Mouse (Mus musculus): ENCODE results near the gene Trim47. TPM values are rescaled to one million over a fixed set of nuclear protein-coding genes. Genes with fewer than 3 reads are reported as not detected.

Gene Trim47
- polyA plus RNA-seq (2016; fragmentation: Nextera tagmentation; extraction: Ambion mirVana): 4.4 and 5.3 TPM in 2 replicates

DNA sequence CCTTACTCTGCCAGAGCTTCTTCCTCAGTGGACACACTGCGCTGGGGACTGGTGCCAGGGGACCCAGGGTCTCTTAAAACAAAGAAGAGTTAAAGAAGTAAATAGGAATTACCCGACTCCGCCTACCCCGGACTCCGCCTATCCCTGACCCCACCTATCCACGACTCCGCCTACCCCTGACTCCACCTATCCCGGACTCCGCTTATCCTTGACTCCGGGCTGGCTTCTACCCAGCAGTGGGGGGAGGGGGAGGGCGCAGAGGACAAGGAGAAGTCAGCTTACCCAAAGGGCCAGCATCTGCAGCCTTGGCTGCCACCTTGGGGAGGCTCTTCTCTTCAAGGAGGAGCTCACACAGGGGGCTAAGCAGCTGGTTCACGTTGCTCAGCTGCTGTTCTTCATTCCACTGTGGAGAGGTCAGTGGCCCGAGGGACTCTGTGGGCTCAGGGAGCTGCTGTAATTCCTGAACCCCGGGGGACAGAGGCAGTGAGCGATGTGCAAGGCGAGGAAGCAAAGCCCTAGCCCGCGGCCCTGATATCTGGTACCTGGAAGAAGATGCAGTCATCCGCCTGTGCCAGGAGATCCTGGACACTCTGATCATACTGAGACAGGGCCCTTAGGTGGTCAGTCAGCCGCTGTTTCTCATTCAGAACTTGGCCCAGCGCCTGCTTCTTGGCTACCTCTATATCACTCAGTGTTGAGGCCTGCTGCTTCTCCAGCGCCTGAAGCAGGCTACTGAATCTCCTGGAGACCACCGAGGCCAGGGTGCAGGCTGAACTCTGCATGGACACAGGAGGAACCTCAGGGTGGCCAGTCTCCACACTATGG lies at the start of gene Trim47:
Gene Trim47, minus strand, starts transcription at position 55 of the 825 bp plus-strand sequence.
- WGBS: 26% methylated on average over 23 of the region's 23 CpGs
- Histone ChIP-seq H3K36me3 (peaks cover 18% of the 10 kb centered on the region), H3K9me3 (replicated peaks) (no peaks in the 10 kb centered on the region), H3K4me2 (replicated peaks) (peak within 1 kb of the TSS; percentile 24), H3K27ac (0 out of 2 replicates have a peak within 1 kb of the TSS, but pooled peaks have one; percentile 2), H3K27me3 (no peaks in the 10 kb centered on the region), H3K4me1 (peaks cover 29% of the 10 kb centered on the region), H3K9ac (no peak within 1 kb of the TSS), H3K4me3 (no peak within 1 kb of the TSS)
- ATAC-seq (ENCODE audit: low FRiP score): no peak

DNA sequence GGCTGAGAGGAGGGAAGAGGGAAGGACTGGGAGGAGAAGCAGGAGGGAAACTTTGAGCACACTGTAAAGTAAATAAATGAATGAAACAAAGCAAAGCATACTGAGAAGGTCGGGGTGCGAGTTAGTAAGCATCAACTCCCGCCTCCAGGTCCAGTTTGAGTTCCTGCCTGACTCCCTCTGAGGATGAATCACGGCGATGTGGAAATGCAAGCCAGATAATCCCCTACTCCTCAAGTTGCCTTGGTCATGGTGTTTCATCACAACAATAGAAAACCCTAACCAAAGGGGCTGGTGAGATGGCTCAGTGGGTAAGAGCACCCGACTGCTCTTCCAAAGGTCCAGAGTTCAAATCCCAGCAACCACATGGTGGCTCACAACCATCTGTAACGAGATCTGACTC lies 49.0 kb upstream of the Trim47 start:
- peaks cover 83% of the 10 kb centered on the region for H3K36me3 ChIP-seq
- H3K9ac ChIP-seq: no peak overlapping the region
- ATAC-seq (ENCODE audit: low FRiP score): no peak
- H3K4me1 ChIP-seq: no peaks in the 10 kb centered on the region
- H3K27ac ChIP-seq: no peak overlapping the region
- no peak overlapping the region for H3K4me2 ChIP-seq (replicated peaks)
- H3K9me3 ChIP-seq (replicated peaks): no peaks in the 10 kb centered on the region
- no peak overlapping the region for H3K4me3 ChIP-seq
- 90% methylated on average over 7 of the region's 7 CpGs for WGBS
- H3K27me3 ChIP-seq: no peaks in the 10 kb centered on the region

DNA sequence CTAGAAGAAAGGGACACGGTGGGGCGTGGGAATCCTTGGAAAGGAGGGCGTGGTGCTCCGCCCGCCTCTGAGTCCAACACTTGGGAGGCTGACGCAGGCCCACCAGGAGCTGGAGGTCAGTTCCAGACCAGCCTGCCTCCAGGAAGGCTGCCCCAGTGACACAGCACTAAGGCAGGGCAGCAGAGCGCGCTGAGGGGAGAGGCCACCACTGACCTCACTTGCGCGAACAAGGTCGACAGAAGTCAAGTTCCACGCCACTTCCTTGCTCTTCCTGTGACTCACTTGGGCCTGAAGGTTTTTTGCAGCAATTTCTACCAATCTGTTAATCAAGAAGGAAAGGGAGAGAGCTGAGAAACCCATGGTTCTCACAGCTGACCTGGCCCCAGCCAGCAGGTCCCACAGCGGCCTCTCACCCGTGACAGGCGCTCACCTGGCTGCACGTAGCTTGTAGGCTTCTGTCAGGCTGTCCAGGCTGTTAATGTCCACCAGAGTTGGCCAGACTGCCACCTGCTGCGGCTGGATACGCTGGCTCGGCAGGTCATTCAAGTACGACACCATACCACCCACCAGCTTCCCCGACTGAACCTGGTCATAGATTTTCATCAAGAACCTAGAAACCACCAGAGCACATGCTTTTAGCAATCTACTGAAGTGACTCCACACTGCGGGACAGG lies 47.9 kb upstream of the Trim47 start:
- Histone ChIP-seq H3K36me3 (peaks cover 74% of the 10 kb centered on the region), H3K27ac (no peak overlapping the region), H3K4me3 (no peak overlapping the region), H3K9ac (no peak overlapping the region), H3K4me1 (no peaks in the 10 kb centered on the region), H3K27me3 (no peaks in the 10 kb centered on the region), H3K4me2 (replicated peaks) (no peak overlapping the region), H3K9me3 (replicated peaks) (no peaks in the 10 kb centered on the region)
- WGBS: 93% methylated on average over 22 of the region's 22 CpGs
- no peak for ATAC-seq (ENCODE audit: low FRiP score)

DNA sequence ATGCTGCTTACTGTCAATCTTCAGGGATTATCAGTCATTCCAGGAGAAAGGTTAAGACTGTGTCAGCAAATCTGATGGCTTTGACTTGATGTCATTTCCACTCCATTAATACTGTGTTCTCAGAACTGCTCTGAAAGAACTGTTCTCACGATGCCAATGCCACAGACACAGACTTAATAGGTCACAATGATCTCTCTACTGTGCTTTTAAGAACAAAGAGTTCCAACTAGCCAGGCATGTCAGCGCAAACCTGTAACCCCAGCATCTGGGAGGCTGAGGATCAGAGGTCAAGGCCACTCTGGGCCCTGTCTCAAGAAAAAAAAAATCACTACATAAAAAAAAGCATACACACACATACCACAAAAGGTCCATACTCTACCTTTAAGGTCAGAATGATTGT lies 44.9 kb upstream of the Trim47 start:
- Histone ChIP-seq H3K27ac (no peak overlapping the region), H3K27me3 (no peaks in the 10 kb centered on the region), H3K4me1 (peaks cover 7% of the 10 kb centered on the region), H3K36me3 (peaks cover 48% of the 10 kb centered on the region), H3K9ac (no peak overlapping the region), H3K4me3 (no peak overlapping the region), H3K4me2 (replicated peaks) (no peak overlapping the region), H3K9me3 (replicated peaks) (no peaks in the 10 kb centered on the region)
- WGBS: 83% methylated on average over 2 of the region's 2 CpGs
- no peak for ATAC-seq (ENCODE audit: low FRiP score)

DNA sequence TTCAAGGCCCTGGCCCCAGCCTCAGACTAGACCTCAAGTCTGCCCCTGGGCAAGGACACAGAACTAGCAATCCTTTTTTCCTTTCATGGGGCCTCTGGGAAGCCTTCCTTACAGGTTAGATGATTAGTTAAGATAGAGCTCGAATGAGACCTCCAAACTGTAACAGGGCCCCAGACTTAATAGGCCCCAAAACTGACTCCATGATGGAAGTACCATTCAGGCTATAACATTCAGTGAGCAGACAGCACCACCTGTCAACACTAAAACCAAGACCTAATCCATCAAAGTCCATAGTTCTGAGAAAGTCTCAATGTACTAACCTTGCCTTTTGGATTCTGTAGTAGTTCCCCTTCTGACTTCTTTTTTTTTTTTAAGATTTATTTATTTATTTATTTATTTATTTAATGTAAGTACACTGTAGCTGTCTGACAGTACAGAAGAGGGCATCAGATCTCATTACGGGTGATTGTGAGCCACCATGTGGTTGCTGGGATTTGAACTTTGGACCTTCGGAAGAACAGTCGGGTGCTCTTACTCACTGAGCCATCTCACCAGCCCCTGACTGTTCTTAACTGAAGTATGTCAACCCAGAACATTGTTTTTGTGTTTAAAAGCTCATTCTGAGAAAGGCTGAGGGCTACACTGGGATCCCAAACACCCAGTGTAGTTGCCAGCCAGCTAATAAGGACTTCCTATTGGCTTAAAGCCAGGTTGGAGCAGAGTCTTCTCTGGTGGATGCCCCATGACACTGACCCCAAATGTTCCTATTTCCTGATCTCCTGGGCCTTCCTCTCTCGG lies 43.2 kb upstream of the Trim47 start:
- Histone ChIP-seq H3K9ac (no peak overlapping the region), H3K4me3 (no peak overlapping the region), H3K27me3 (no peaks in the 10 kb centered on the region), H3K4me1 (peaks cover 22% of the 10 kb centered on the region), H3K36me3 (peaks cover 43% of the 10 kb centered on the region), H3K4me2 (replicated peaks) (no peak overlapping the region), H3K27ac (no peak overlapping the region), H3K9me3 (replicated peaks) (no peaks in the 10 kb centered on the region)
- 92% methylated on average over 5 of the region's 5 CpGs for WGBS
- no peak for ATAC-seq (ENCODE audit: low FRiP score)

DNA sequence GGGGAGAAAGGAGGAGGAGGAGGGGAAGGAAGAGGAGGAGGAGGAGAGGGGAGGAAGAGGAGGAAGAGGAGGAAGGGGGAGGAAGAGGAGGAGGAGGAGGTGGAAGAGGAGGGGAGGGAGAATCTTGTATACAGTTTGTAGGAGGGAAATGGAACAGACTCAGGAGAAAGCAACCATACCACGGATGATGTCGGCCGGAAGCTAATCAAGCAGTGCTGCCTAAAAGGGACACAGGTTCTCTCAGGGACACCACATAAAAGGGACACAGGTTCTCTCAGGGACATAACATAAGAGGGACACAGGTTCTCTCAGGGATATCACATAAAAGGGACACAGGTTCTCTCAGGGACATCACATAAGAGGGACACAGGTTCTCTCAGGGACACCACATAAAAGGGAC lies 42.2 kb upstream of the Trim47 start:
- no peak for ATAC-seq (ENCODE audit: low FRiP score)
- H3K36me3 ChIP-seq: peaks cover 42% of the 10 kb centered on the region
- WGBS: 86% methylated on average over 3 of the region's 3 CpGs

DNA sequence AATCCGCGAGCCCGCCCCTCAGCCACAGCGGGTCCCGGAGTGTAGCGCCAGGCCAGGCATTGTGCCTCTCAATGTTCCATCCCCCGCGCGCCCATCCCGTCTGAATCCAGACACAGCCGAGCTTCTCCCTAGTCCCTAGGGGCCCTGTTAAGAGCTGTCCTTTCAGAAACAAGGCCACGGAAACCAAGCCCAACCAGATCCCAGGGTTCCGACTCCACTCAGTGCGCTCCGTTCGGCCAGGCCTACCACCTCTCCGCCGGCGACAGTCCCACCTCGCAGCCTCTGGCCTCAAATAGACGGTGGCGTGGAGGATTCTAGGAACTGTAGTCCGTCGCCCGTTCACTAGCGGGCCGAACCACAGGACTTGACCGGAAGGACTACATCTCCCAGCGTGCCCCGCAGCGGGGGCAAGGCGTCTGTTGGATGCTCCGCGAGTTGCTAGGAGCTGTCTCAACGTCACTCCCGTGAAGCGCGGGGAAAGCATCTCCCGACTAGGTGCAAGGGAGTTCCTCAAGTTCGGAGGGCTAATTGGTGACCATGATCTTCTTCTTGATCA lies 41.0 kb upstream of the Trim47 start, which contains the start of gene Fbf1:
Gene Fbf1, minus strand, starts transcription at position 283 of the 556 bp plus-strand sequence.
- H3K27me3 ChIP-seq: no peaks in the 10 kb centered on the region
- no peaks in the 10 kb centered on the region for H3K9me3 ChIP-seq (replicated peaks)
- H3K4me2 ChIP-seq (replicated peaks): peak within 1 kb of the TSS; percentile 74
- under 1% methylated on average over 40 of the region's 40 CpGs for WGBS
- ATAC-seq (ENCODE audit: low FRiP score): peak; percentile 98
- H3K36me3 ChIP-seq: peaks cover 41% of the 10 kb centered on the region
- peaks cover 27% of the 10 kb centered on the region for H3K4me1 ChIP-seq
- peak within 1 kb of the TSS; percentile 69 for H3K4me3 ChIP-seq
- peak within 1 kb of the TSS; percentile 93 for H3K27ac ChIP-seq
- H3K9ac ChIP-seq: peak within 1 kb of the TSS; percentile 74

More for the DNA sequence above, 42.2 kb upstream of the Trim47 start:
- no peaks in the 10 kb centered on the region for H3K9me3 ChIP-seq (replicated peaks)
- H3K27ac ChIP-seq: no peak overlapping the region
- H3K9ac ChIP-seq: no peak overlapping the region
- no peak overlapping the region for H3K4me3 ChIP-seq
- H3K4me1 ChIP-seq: peaks cover 22% of the 10 kb centered on the region
- no peaks in the 10 kb centered on the region for H3K27me3 ChIP-seq
- H3K4me2 ChIP-seq (replicated peaks): no peak overlapping the region

DNA sequence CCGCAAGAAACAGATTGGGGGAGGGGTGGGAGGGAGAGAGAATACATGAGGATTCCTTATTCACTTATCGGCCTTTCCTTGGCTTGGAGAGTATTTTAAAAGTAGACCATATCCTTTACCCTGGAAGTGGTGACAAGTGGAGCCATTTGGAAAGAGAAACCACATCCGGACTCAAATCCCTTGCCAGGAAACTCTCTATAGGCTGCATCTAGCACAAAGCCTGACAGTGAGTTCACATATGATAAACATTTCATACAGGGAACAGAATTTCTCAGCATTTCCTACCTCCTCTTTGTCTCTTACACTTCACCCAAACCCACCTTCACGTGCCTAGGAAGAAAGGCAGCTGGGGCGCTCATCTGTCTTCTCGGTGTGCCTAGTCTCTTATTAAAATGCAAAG lies 40.2 kb upstream of the Trim47 start:
- H3K4me1 ChIP-seq: peaks cover 34% of the 10 kb centered on the region
- H3K36me3 ChIP-seq: peaks cover 35% of the 10 kb centered on the region
- no peaks in the 10 kb centered on the region for H3K27me3 ChIP-seq
- 16% methylated on average over 6 of the region's 6 CpGs for WGBS
- H3K4me2 ChIP-seq (replicated peaks): peak overlapping the region; percentile 74
- no peaks in the 10 kb centered on the region for H3K9me3 ChIP-seq (replicated peaks)
- H3K4me3 ChIP-seq: peak overlapping the region; percentile 69
- H3K9ac ChIP-seq: peak overlapping the region; percentile 74
- H3K27ac ChIP-seq: peak overlapping the region; percentile 93
- no peak for ATAC-seq (ENCODE audit: low FRiP score)

DNA sequence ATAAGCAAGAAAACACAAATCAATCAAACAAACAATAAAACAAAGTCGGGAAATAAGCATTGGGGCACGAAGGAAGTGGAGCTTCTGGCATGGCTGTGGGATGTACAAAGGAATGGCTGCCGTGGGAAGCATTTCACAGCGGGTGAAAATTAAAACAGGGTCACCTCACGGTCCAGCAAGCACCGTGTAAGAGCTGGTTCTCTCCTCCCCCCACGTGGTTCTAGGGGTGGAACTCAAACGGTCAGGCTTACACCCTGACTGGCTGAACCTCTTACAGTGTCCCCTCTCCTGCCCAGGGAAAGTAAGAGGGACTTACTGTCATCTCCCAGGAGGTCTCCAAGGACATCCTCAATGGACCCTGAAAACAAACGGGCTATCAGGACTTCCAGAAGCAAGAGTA lies 36.0 kb upstream of the Trim47 start:
- Histone ChIP-seq H3K4me1 (peaks cover 34% of the 10 kb centered on the region), H3K4me2 (replicated peaks) (no peak overlapping the region), H3K36me3 (peaks cover 65% of the 10 kb centered on the region), H3K9ac (no peak overlapping the region), H3K4me3 (no peak overlapping the region), H3K9me3 (replicated peaks) (no peaks in the 10 kb centered on the region), H3K27ac (no peak overlapping the region), H3K27me3 (no peaks in the 10 kb centered on the region)
- no peak for ATAC-seq (ENCODE audit: low FRiP score)
- 23% methylated on average over 9 of the region's 9 CpGs for WGBS

DNA sequence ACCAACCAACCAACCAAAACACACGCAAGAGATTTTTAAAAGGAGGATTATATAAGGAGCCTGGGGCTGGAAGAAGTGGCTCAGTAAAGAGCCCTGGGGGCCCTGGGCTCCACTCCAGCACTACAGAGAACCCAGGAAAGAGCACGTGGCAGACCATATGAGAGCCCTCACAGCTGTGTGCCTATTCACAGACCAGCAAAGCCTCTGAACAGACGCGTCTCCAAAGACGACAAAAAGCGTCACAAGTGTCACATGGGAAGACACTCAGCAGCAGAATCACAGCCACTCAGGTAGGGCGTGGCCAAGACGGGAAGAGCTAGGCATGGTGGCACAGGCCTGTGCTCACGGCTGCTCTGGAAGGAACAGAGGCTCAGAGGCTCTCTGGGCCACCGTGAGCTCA lies 35.1 kb upstream of the Trim47 start:
- H3K9ac ChIP-seq: no peak overlapping the region
- no peak overlapping the region for H3K4me2 ChIP-seq (replicated peaks)
- peaks cover 33% of the 10 kb centered on the region for H3K4me1 ChIP-seq
- peaks cover 73% of the 10 kb centered on the region for H3K36me3 ChIP-seq
- WGBS: 78% methylated on average over 10 of the region's 10 CpGs
- no peaks in the 10 kb centered on the region for H3K9me3 ChIP-seq (replicated peaks)
- no peak overlapping the region for H3K4me3 ChIP-seq
- ATAC-seq (ENCODE audit: low FRiP score): no peak
- H3K27me3 ChIP-seq: no peaks in the 10 kb centered on the region
- H3K27ac ChIP-seq: no peak overlapping the region

DNA sequence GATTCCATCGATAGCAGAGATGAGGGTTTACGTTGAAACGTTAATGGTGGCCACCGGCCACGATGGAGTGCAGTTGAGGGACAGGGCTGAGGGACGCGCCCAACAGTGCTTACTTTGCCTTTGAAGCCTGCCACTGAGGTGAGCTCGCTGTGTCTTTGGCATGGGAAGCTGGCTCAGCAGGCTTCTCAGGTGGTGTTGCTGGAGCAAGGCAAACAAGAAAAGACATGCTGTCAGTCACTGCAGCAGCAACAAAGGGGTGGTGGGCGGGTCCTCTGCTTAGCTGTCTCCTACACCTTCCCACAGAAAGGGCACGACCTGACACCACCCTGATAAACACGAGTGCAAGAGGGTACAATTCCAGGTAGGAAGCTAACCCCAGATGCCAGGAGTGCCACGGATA lies 34.3 kb upstream of the Trim47 start:
- H3K4me2 ChIP-seq (replicated peaks): no peak overlapping the region
- no peak overlapping the region for H3K9ac ChIP-seq
- ATAC-seq (ENCODE audit: low FRiP score): no peak
- peaks cover 81% of the 10 kb centered on the region for H3K36me3 ChIP-seq
- 61% methylated on average over 12 of the region's 12 CpGs for WGBS
- H3K4me1 ChIP-seq: peaks cover 24% of the 10 kb centered on the region
- no peak overlapping the region for H3K4me3 ChIP-seq
- H3K27ac ChIP-seq: no peak overlapping the region
- no peaks in the 10 kb centered on the region for H3K27me3 ChIP-seq
- H3K9me3 ChIP-seq (replicated peaks): no peaks in the 10 kb centered on the region

DNA sequence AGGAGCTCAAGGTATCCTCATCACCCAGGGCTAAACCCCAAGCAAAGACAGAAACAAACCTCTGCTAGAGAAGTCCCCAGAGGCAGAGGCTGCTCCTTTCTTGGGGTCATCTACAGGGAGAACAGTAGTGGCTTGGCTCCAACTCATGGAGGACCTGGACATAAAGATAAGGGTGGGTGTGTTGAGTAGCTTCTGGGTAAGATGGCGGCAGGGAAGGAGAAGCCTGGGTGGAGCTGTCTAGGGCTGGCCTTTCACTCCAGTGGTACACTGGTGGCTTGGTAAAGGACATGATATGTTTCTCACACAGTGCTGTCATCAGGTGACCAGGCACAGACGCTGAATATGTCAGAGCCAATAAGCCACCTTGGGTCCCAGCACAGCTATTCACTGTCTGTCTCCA lies 23.9 kb upstream of the Trim47 start:
- no peak overlapping the region for H3K9ac ChIP-seq
- no peaks in the 10 kb centered on the region for H3K27me3 ChIP-seq
- no peaks in the 10 kb centered on the region for H3K9me3 ChIP-seq (replicated peaks)
- H3K4me3 ChIP-seq: no peak overlapping the region
- no peak for ATAC-seq (ENCODE audit: low FRiP score)
- no peaks in the 10 kb centered on the region for H3K4me1 ChIP-seq
- WGBS: 93% methylated on average over 2 of the region's 2 CpGs
- no peak overlapping the region for H3K4me2 ChIP-seq (replicated peaks)
- H3K36me3 ChIP-seq: peaks cover 100% of the 10 kb centered on the region
- no peak overlapping the region for H3K27ac ChIP-seq

All from hindbrain, embryonic 12.5 days (tissue).